Mouse (Mus musculus) CD4-positive, CD25-positive, alpha-beta regulatory T cell, adult 4 months (primary cell): ENCODE data around the gene Lce1i. TPM values are rescaled to one million over a fixed set of nuclear protein-coding genes. Genes with fewer than 3 reads are reported as not detected.
"Not testable (repeated sequence)": the region's sequence is repeated elsewhere in the genome, so short reads cannot be mapped to it uniquely, and the experiment has no call there.

ENCODE experiments used
- ATAC-seq: one replicate; pipeline ENCODE4 v1.8.0; 2017
- polyA plus RNA-seq, 2 experiments: library from polyadenylated mRNA; unstranded; fragments of 100-300 nt; shearing (Covaris generic); gene quantifications; one replicate each; pipeline ENCODE4 v1.2.1; 2017

The Lce1i gene
- not detected for polyA plus RNA-seq

GRCm38 (mm10) chr3:92778799-92779198 lies at the start of gene Lce1i:
TSS of gene Lce1i (minus strand) at chr3:92778899.
- no peak for ATAC-seq

DNA sequence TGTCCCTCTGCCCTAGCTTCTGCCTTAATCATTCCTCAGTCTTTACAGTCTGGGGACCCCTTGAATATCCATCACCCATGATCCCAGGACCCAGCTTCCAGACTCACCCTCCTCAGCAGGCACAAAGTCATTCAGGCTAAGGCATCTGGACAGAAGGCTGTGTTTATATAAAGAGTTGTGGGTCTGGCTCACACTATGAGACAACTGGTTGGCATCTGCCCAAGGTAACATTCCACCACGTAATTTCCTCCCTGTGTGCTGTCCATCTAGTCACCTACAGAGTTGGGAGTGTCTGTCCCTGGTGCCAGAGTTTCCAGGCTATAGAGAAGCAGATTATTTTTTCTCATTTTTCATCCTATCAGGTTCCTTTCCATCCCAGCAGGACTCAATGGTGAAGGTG lies 48.4 kb upstream of the Lce1i start, which contains the start of gene Kprp:
Gene Kprp, minus strand, starts transcription at position 140 of the 400 bp plus-strand sequence.
- no peak for ATAC-seq

- no peak for ATAC-seq
These were observed 47.1 kb upstream of the Lce1i start for GRCm38 (mm10) chr3:92825808-92826207.

DNA sequence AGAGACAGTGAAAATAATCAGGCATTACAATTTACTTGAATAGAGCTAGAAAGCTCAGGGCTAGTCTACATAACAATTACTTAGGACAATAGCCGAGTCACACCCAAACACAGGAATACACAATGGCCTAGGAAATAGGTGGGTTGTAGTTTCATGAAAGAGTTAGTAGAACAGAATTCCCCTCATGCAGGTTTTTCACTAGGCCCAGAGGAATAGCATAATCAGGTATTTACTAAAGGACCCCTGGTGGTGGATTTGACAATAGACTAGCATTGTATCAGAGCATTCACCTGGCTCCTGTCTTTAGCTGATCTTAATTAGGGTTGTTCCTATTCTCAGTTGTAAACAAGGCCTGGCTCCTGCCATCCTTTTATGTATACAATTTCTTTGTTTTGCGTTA lies 37.3 kb upstream of the Lce1i start:
- ATAC-seq, result not testable (repeated sequence)

DNA sequence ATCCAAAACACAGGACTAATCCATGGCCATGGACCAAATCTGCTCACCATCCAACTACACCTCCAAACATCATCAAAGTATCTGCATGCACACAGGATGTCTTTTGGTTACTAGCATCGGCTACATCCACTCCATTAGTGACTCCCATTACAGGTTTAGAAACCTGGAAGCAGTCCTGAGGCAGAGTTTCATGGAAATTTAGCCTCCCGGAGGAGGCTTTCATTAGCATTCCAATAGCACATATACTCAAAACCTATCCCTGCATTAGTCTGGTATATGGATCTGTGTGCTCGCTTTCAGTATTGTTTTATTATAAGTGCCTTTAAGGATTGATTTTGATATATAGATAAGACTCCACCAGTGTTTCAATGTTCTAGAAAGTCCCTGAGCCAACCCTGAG lies 36.9 kb upstream of the Lce1i start:
- no peak for ATAC-seq

DNA sequence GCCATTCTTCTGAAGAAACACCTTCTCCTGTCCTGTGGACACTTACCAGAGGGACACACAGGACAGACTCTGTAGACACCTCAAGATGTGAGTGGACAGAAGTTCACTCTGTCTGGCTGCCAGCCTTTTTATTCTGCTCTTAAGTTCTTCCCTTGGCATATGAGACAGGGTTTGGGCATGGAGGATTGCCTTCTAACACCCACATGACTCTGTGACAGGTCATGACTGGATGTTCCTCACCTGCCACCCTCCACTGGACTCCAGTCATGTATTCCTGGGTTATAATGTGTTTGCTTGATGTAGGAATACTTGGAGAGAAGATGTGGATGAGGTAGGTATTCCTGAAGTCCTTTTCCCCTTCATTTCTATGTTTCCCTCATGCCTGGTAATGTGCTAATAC lies 29.1 kb upstream of the Lce1i start, which contains the start of gene Lce1k:
Gene Lce1k, minus strand, starts transcription at position 101 of the 400 bp plus-strand sequence.
- ATAC-seq, result no peak

DNA sequence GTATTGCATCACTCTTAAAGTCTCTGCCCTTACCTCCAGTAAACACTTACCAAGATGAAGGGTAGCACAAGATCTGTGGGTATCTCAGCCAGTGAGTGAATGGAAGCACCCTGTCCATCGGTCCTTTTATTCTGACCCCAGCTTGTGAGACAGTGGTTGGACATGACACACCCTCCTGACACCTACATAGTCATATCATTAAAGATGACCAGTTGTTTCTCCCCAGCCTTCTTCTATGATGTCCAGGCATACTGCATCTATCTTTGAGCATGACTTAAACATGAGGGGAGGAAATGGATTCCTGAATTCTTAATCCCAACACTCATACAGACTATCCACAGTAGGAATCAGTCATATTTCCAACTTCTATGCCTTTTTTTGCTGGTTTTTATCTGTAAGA lies 11.7 kb upstream of the Lce1i start, which contains the start of gene Lce1j:
Gene Lce1j, minus strand, starts transcription at position 101 of the 400 bp plus-strand sequence.
- ATAC-seq, result no peak

DNA sequence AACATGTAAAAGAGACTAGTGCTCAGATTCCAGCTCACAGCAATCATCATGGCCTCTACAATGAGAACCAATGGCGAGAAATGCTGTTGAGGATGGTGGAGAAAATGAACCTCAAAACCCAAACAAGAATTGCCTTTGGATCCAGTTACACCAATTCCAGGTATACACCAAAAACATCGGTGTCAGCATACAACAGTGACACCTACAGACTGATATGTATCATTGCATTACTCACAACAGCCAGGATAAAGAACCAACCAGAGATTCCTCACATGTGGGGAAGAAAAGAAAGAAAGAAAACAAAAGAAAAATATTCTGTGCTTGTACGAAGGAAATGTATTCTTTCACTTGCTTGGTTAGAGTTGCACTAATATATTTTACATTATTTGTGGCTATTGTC lies 7.1 kb downstream of the Lce1i start:
- ATAC-seq, result no peak

DNA sequence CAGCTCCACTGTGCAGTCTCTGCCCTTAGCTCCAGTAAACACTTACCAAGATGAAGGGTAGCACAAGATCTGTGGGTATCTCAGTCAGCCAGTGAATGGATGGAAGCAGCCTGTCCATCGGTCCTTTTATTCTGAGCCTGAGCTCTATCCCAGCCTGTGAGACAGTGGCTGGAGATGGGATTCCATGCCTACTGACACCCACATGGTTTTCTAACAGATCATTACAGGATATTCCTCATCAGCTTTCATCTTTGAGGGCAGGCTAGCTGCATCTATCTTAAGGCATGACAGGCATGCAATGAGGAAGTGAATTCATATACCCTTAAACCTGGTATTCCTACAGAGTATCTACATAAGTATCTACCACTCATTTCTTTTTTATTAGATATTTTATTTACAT lies 13.7 kb downstream of the Lce1i start, which contains the start of gene Lce1h:
Gene Lce1h, minus strand, starts transcription at position 101 of the 400 bp plus-strand sequence.
- ATAC-seq, result no peak

- no peak for ATAC-seq
These were observed 25.5 kb downstream of the Lce1i start for GRCm38 (mm10) chr3:92753197-92753596.

- no peak for ATAC-seq
These were observed 26.5 kb downstream of the Lce1i start, which contains the start of gene Lce1g for GRCm38 (mm10) chr3:92752238-92752637. TSS of gene Lce1g (minus strand) at chr3:92752338.

- no peak for ATAC-seq
These were observed 39.7 kb downstream of the Lce1i start, which contains the start of gene Gm38119 for GRCm38 (mm10) chr3:92738996-92739395. TSS of gene Gm38119 (minus strand) at chr3:92739096.

Other genes starting within 250 kb of the Lce1i start
- not detected for gene 2310046K23Rik, start 244.4 kb downstream of the Lce1i start, polyA plus RNA-seq
- gene Ivl, start 205.2 kb downstream of the Lce1i start, polyA plus RNA-seq, result not detected
- gene Smcp, start 189.9 kb downstream of the Lce1i start, polyA plus RNA-seq, result not detected
- not detected for gene 2210017I01Rik, start 171.4 kb downstream of the Lce1i start, polyA plus RNA-seq
- not detected for gene Lce6a, start 157.2 kb downstream of the Lce1i start, polyA plus RNA-seq
- not detected for gene Lce1a1, start 130.6 kb downstream of the Lce1i start, polyA plus RNA-seq
- not detected for gene Lce1b, start 122.0 kb downstream of the Lce1i start, polyA plus RNA-seq
- not detected for gene Lce1a2, start 108.6 kb downstream of the Lce1i start, polyA plus RNA-seq
- gene Lce1c, start 99.7 kb downstream of the Lce1i start, polyA plus RNA-seq, result not detected
- gene Lce1d, start 91.7 kb downstream of the Lce1i start, polyA plus RNA-seq, result not detected
- not detected for gene Lce1e, start 69.8 kb downstream of the Lce1i start, polyA plus RNA-seq
- gene Lce1f, start 58.5 kb downstream of the Lce1i start, polyA plus RNA-seq, result not detected
- not detected for gene Gm38119, start 39.8 kb downstream of the Lce1i start, polyA plus RNA-seq
- not detected for gene Lce1g, start 26.6 kb downstream of the Lce1i start, polyA plus RNA-seq
- not detected for gene Lce1h, start 13.8 kb downstream of the Lce1i start, polyA plus RNA-seq
- not detected for gene Lce1j, start 11.6 kb upstream of the Lce1i start, polyA plus RNA-seq
- gene Lce1k, start 29.0 kb upstream of the Lce1i start, polyA plus RNA-seq, result not detected
- gene Kprp, start 48.3 kb upstream of the Lce1i start, polyA plus RNA-seq, result not detected
- not detected for gene Lce1l, start 72.4 kb upstream of the Lce1i start, polyA plus RNA-seq
- not detected for gene 2310050C09Rik, start 91.3 kb upstream of the Lce1i start, polyA plus RNA-seq
- gene Lce3a, start 147.3 kb upstream of the Lce1i start, polyA plus RNA-seq, result not detected
- gene Lce3b, start 154.1 kb upstream of the Lce1i start, polyA plus RNA-seq, result not detected
- gene Lce3c, start 165.6 kb upstream of the Lce1i start, polyA plus RNA-seq, result not detected
- gene Lce3d, start 178.5 kb upstream of the Lce1i start, polyA plus RNA-seq, result not detected
- not detected for gene Lce3e, start 188.2 kb upstream of the Lce1i start, polyA plus RNA-seq
- gene Lce3f, start 213.3 kb upstream of the Lce1i start, polyA plus RNA-seq, result not detected
- gene Crct1, start 236.8 kb upstream of the Lce1i start, polyA plus RNA-seq, result not detected
- gene Lce1m, start 240.2 kb upstream of the Lce1i start, polyA plus RNA-seq, result not detected